Comparison of ENCODE assay signal across 10 mouse cellular contexts in genomic region chr9:66228456-66229151, GRCm38 (mm10).
"Had no signal": no experiment of that assay in that cellular context is flagged by ENCODE, and none has a peak within 500 bp of the region (broad histone marks: within the 10 kb centered on the region; RNA-seq: fewer than 3 reads in every experiment).

No protein-coding gene starts in this region.

- H3K4me2 ChIP-seq: limb, embryonic 13.5 days; midbrain, embryonic 13.5 days had no signal

- H3K9ac ChIP-seq: limb, embryonic 13.5 days; liver, embryonic 14.5 days; midbrain, embryonic 13.5 days had no signal

- ATAC-seq: midbrain, embryonic 13.5 days had no signal

- H3K4me3 ChIP-seq: limb, embryonic 13.5 days; midbrain, embryonic 13.5 days had no signal

- H3K27ac ChIP-seq: limb, embryonic 13.5 days; liver, embryonic 14.5 days; midbrain, embryonic 13.5 days had no signal

- H3K36me3 ChIP-seq: limb, embryonic 13.5 days; midbrain, embryonic 13.5 days had no signal

- H3K27me3 ChIP-seq: limb, embryonic 13.5 days; midbrain, embryonic 13.5 days had no signal

- H3K9me3 ChIP-seq: limb, embryonic 13.5 days; midbrain, embryonic 13.5 days had no signal

- H3K4me1 ChIP-seq: limb, embryonic 13.5 days; midbrain, embryonic 13.5 days had no signal

- DNase-seq: kidney, adult 8-10 months; kidney, postnatal 36 days; layer of hippocampus, adult 9-11 months; layer of hippocampus, postnatal 36 days; lung, adult 18-20 months; right cerebral cortex, postnatal 14 days; thymus, postnatal 36 days had no signal
